Mouse (Mus musculus) brain, embryonic 14.5 days (tissue): ENCODE data around the gene Pdcd10.

Experiments
- CTCF ChIP-seq: fragments of 200-500 bp; IDR thresholded peaks from 2 replicates; pipeline ENCODE4 v1.5.1; 2012; ENCODE audit warnings: inconsistent platforms, mild to moderate bottlenecking, moderate library complexity, borderline replicate concordance; ENCODE audit not compliant: insufficient read depth, insufficient read length; ENCODE audit errors: extremely low read depth
- POLR2A ChIP-seq: fragments of 200-500 bp; IDR thresholded peaks from 2 replicates; pipeline ENCODE4 v1.6.1; 2012; ENCODE audit warnings: mild to moderate bottlenecking, inconsistent platforms, borderline replicate concordance; ENCODE audit not compliant: poor library complexity, insufficient read depth, insufficient read length, severe bottlenecking; ENCODE audit errors: extremely low read depth

DNA sequence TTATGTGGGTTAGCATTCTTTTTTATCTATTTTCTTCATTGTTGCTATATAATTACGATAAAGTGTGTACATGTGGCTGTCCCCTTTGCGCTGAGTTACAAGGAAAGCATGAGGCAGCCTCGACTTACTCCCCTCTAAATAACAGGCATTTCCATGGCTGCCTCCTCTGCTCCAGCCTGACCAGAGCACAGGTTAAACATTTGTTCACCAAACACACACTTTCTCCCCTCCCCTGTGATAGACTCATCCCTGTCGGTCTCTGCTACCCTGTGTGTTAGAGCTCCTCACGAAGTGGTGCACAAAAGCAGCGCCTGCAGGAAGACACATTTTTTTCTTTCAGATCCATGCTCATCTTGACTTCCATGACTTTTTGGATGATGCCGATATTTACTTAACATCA, 82.0 kb downstream of the Pdcd10 start:
- no peak for TF ChIP-seq CTCF
- TF ChIP-seq POLR2A, result no peak
